Mouse (Mus musculus): ENCODE measurements around the gene Dlx2.

DNA sequence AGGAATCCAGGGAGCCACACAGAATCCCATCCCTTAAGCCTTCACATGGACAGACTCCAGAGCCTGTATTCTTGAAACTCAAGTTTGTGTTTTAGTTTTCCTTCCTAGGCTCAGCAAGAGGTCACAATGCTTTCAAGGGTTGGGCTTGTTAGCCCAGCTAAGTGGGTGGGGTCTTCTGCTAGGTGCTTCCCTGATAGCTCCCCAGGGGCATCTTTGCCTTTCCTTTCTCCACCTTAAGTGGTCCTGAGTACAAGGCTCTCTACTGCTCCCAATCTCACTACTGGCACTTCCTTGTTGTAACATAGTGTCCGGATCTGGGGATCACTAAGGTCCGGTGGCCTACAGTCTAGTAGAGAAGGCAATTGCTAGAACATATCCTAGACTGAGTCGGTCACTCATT, 3.8 kb upstream of the Dlx2 start:
- TF ChIP-seq TAL1 (IDR thresholded peaks at IDR 0.05; ENCODE audit: low read length) (no peak), GATA1 (IDR thresholded peaks at IDR 0.05; ENCODE audit: low read length) (no peak)
